Mouse (Mus musculus) MEL (cell line): ENCODE results near the gene Rplp0. TPM values are rescaled to one million over a fixed set of nuclear protein-coding genes. Genes with fewer than 3 reads are reported as not detected.

Experiments
- DNase-seq: peaks from one replicate; pipeline ENCODE4 v3.0.0; 2011; ENCODE audit warnings: low read depth, low spot score
- H3K27ac ChIP-seq: 2 replicates; pipeline ENCODE4 v1.5.1; 2012; ENCODE audit warnings: low read depth, mild to moderate bottlenecking, control low read depth, low read length, moderate library complexity; ENCODE audit not compliant: control insufficient read depth
- H3K27me3 ChIP-seq, 2 experiments: fragments of 150-350 bp in 1 of 2; sonication (generic) in 1 of 2; 2 replicates each; pipeline ENCODE4 v1.6.1; 2012; ENCODE audit warnings: low read length in 2 of 2, mild to moderate bottlenecking in 2 of 2, improper control_type of control experiment in 1 of 2, moderate library complexity in 1 of 2; ENCODE audit not compliant: insufficient read depth in 2 of 2, control insufficient read depth in 1 of 2
- H3K36me3 ChIP-seq, 2 experiments: 2 replicates each; pipeline ENCODE4 v1.6.1; 2012 to 2014; ENCODE audit warnings: low read length in 2 of 2, improper control_type of control experiment in 1 of 2, inconsistent platforms in 1 of 2, mild to moderate bottlenecking in 1 of 2; ENCODE audit not compliant: insufficient read depth in 2 of 2, control insufficient read depth in 1 of 2
- H3K4me1 ChIP-seq, 2 experiments: fragments of 150-350 bp in 1 of 2; sonication (generic) in 1 of 2; 2 replicates each; pipeline ENCODE4 v1.6.1; 2012; ENCODE audit warnings: low read length in 2 of 2, improper control_type of control experiment in 1 of 2, mild to moderate bottlenecking in 1 of 2; ENCODE audit not compliant: insufficient read depth in 2 of 2, control insufficient read depth in 1 of 2
- H3K4me3 ChIP-seq, 2 experiments: fragments of 150-350 bp in 1 of 2; sonication (generic) in 1 of 2; 2 replicates each; pipeline ENCODE4 v1.5.1; 2012; ENCODE audit warnings: low read depth in 2 of 2, low read length in 2 of 2, mild to moderate bottlenecking in 2 of 2, moderate library complexity in 2 of 2, control low read depth in 1 of 2, improper control_type of control experiment in 1 of 2; ENCODE audit not compliant: control insufficient read depth in 1 of 2, insufficient read depth in 1 of 2
- H3K79me2 ChIP-seq: 2 replicates; pipeline ENCODE4 v1.6.1; 2012; ENCODE audit warnings: mild to moderate bottlenecking, low read length, moderate library complexity; ENCODE audit not compliant: control insufficient read depth, poor library complexity, insufficient read depth
- H3K9ac ChIP-seq: 2 replicates; pipeline ENCODE4 v1.6.1; 2012; ENCODE audit warnings: low read depth, mild to moderate bottlenecking, control low read depth, low read length, moderate library complexity; ENCODE audit not compliant: control insufficient read depth, poor library complexity, severe bottlenecking
- H3K9me3 ChIP-seq: fragments of 150-350 bp; sonication (generic); replicated peaks from 2 replicates; pipeline ENCODE4 v1.6.1; 2012; ENCODE audit warnings: mild to moderate bottlenecking, low read length, improper control_type of control experiment, moderate library complexity; ENCODE audit not compliant: insufficient read depth
- BHLHE40 ChIP-seq: IDR thresholded peaks from 2 replicates; pipeline ENCODE4 v1.6.1; 2012; ENCODE audit warnings: low read depth, mild to moderate bottlenecking, inconsistent platforms, low read length, improper control_type of control experiment, borderline replicate concordance
- CHD1 ChIP-seq: IDR thresholded peaks from 2 replicates; pipeline ENCODE4 v1.6.1; 2012; ENCODE audit warnings: low read depth, mild to moderate bottlenecking, inconsistent platforms, low read length, improper control_type of control experiment
- CHD2 ChIP-seq: IDR thresholded peaks from 2 replicates; pipeline ENCODE4 v1.6.1; 2011; ENCODE audit warnings: low read length, improper control_type of control experiment
- ELF1 ChIP-seq: IDR thresholded peaks from 2 replicates; pipeline ENCODE4 v1.6.1; 2014; ENCODE audit warnings: low read depth, mild to moderate bottlenecking, inconsistent platforms, low read length, improper control_type of control experiment, moderate library complexity
- ETS1 ChIP-seq: IDR thresholded peaks from 2 replicates; pipeline ENCODE4 v1.6.1; 2012; ENCODE audit warnings: low read depth, mild to moderate bottlenecking, inconsistent platforms, low read length, improper control_type of control experiment, moderate library complexity
- GABPA ChIP-seq: IDR thresholded peaks from 2 replicates; pipeline ENCODE4 v1.6.1; 2012; ENCODE audit warnings: low read depth, mild to moderate bottlenecking, inconsistent platforms, low read length, improper control_type of control experiment, moderate library complexity
- GATA1 ChIP-seq: IDR thresholded peaks from 2 replicates; pipeline ENCODE4 v1.6.1; 2011; ENCODE audit warnings: low read depth, low read length, improper control_type of control experiment
- HCFC1 ChIP-seq: IDR thresholded peaks from 2 replicates; pipeline ENCODE4 v1.6.1; 2012; ENCODE audit warnings: low read depth, mild to moderate bottlenecking, inconsistent platforms, low read length, improper control_type of control experiment, moderate library complexity
- JUND ChIP-seq: IDR thresholded peaks from 2 replicates; pipeline ENCODE4 v1.6.1; 2011; ENCODE audit warnings: low read depth, mild to moderate bottlenecking, improper control_type of control experiment, low read length
- KAT2A ChIP-seq: conservative IDR thresholded peaks from 2 replicates; pipeline ENCODE4 v1.6.1; 2012; ENCODE audit warnings: low read depth, low read length, improper control_type of control experiment, inconsistent platforms
- MAFK ChIP-seq: IDR thresholded peaks from 2 replicates; pipeline ENCODE4 v1.6.1; 2011; ENCODE audit warnings: low read depth, mild to moderate bottlenecking, low read length, improper control_type of control experiment, borderline replicate concordance
- MAX ChIP-seq: IDR thresholded peaks from 2 replicates; pipeline ENCODE4 v1.6.1; 2011; ENCODE audit warnings: low read length, improper control_type of control experiment
- MEF2A ChIP-seq: IDR thresholded peaks from 2 replicates; pipeline ENCODE4 v1.6.1; 2014; ENCODE audit warnings: low read depth, mild to moderate bottlenecking, inconsistent platforms, low read length, improper control_type of control experiment; ENCODE audit not compliant: poor library complexity, insufficient replicate concordance, severe bottlenecking; ENCODE audit errors: extremely low read depth
- MXI1 ChIP-seq: IDR thresholded peaks from 2 replicates; pipeline ENCODE4 v1.6.1; 2011; ENCODE audit warnings: mild to moderate bottlenecking, low read depth, low read length, improper control_type of control experiment
- MYB ChIP-seq: IDR thresholded peaks from 2 replicates; pipeline ENCODE4 v1.6.1; 2011; ENCODE audit warnings: mild to moderate bottlenecking, low read depth, low read length, improper control_type of control experiment
- MYC ChIP-seq: IDR thresholded peaks from 2 replicates; pipeline ENCODE4 v1.6.1; 2011; ENCODE audit warnings: low read depth, mild to moderate bottlenecking, low read length, improper control_type of control experiment, moderate library complexity
- NELFE ChIP-seq: IDR thresholded peaks from 2 replicates; pipeline ENCODE4 v1.6.1; 2011; ENCODE audit warnings: low read depth, low read length, improper control_type of control experiment
- NRF1 ChIP-seq: IDR thresholded peaks from 2 replicates; pipeline ENCODE4 v1.6.1; 2014; ENCODE audit warnings: low read depth, mild to moderate bottlenecking, inconsistent platforms, low read length, improper control_type of control experiment, moderate library complexity; ENCODE audit not compliant: poor library complexity, insufficient read depth, severe bottlenecking
- POLR2A ChIP-seq, 2 experiments: IDR thresholded peaks; 2 replicates each; pipeline ENCODE4 v1.6.1; 2011 to 2012; ENCODE audit warnings: low read length in 2 of 2, mild to moderate bottlenecking in 2 of 2, control low read depth in 1 of 2, improper control_type of control experiment in 1 of 2, low read depth in 1 of 2, moderate library complexity in 1 of 2; ENCODE audit not compliant: control insufficient read depth in 1 of 2, insufficient read depth in 1 of 2, poor library complexity in 1 of 2
- POLR2AphosphoS2 ChIP-seq: IDR thresholded peaks from 2 replicates; pipeline ENCODE4 v1.6.1; 2011; ENCODE audit warnings: low read length, improper control_type of control experiment
- POLR2AphosphoS5 ChIP-seq: IDR thresholded peaks from 2 replicates; pipeline ENCODE4 v1.6.1; 2012; ENCODE audit warnings: low read depth, borderline replicate concordance, mild to moderate bottlenecking, inconsistent platforms, low read length, moderate library complexity, mixed read lengths
- RAD21 ChIP-seq: IDR thresholded peaks from 2 replicates; pipeline ENCODE4 v1.6.1; 2011; ENCODE audit warnings: mild to moderate bottlenecking, low read depth, low read length, improper control_type of control experiment
- SIN3A ChIP-seq: IDR thresholded peaks from 2 replicates; pipeline ENCODE4 v1.6.1; 2012; ENCODE audit warnings: low read length, improper control_type of control experiment, inconsistent platforms
- SMC3 ChIP-seq: IDR thresholded peaks from 2 replicates; pipeline ENCODE4 v1.6.1; 2011; ENCODE audit warnings: low read depth, low read length, improper control_type of control experiment
- TAL1 ChIP-seq: IDR thresholded peaks from 2 replicates; pipeline ENCODE4 v1.6.1; 2012; ENCODE audit warnings: mild to moderate bottlenecking, inconsistent platforms, low read length, moderate library complexity, mixed read lengths
- TBP ChIP-seq: IDR thresholded peaks from 2 replicates; pipeline ENCODE4 v1.8.0; 2011; ENCODE audit warnings: low read depth, low read length, improper control_type of control experiment
- TCF12 ChIP-seq: IDR thresholded peaks from 2 replicates; pipeline ENCODE4 v1.6.1; 2014; ENCODE audit warnings: low read depth, mild to moderate bottlenecking, inconsistent platforms, low read length, improper control_type of control experiment, moderate library complexity
- UBTF ChIP-seq: IDR thresholded peaks from 2 replicates; pipeline ENCODE4 v1.6.1; 2012; ENCODE audit warnings: low read depth, mild to moderate bottlenecking, inconsistent platforms, low read length, improper control_type of control experiment, moderate library complexity, borderline replicate concordance; ENCODE audit not compliant: insufficient read depth
- USF1 ChIP-seq: IDR thresholded peaks from 2 replicates; pipeline ENCODE4 v1.6.1; 2014; ENCODE audit warnings: low read depth, mild to moderate bottlenecking, inconsistent platforms, low read length, improper control_type of control experiment, moderate library complexity
- USF2 ChIP-seq, 2 experiments: IDR thresholded peaks; 2 replicates each; pipeline ENCODE4 v1.6.1; 2011 to 2012; ENCODE audit warnings: improper control_type of control experiment in 2 of 2, low read length in 2 of 2, borderline replicate concordance in 1 of 2, inconsistent platforms in 1 of 2, low read depth in 1 of 2, mild to moderate bottlenecking in 1 of 2; ENCODE audit not compliant: insufficient read depth in 1 of 2
- ZC3H11A ChIP-seq: IDR thresholded peaks from 2 replicates; pipeline ENCODE4 v1.6.1; 2012; ENCODE audit warnings: low read depth, mild to moderate bottlenecking, inconsistent platforms, low read length, improper control_type of control experiment
- ZKSCAN1 ChIP-seq: IDR thresholded peaks from 2 replicates; pipeline ENCODE4 v1.6.1; 2012; ENCODE audit warnings: low read depth, mild to moderate bottlenecking, inconsistent platforms, low read length, improper control_type of control experiment, moderate library complexity
- ZMIZ1 ChIP-seq: IDR thresholded peaks from 2 replicates; pipeline ENCODE4 v1.6.1; 2012; ENCODE audit warnings: low read depth, mild to moderate bottlenecking, inconsistent platforms, low read length, improper control_type of control experiment, moderate library complexity
- ZNF384 ChIP-seq: IDR thresholded peaks from 2 replicates; pipeline ENCODE4 v1.6.1; 2012; ENCODE audit warnings: low read depth, mild to moderate bottlenecking, inconsistent platforms, low read length, improper control_type of control experiment
- polyA plus RNA-seq, 2 experiments: library from polyadenylated mRNA; stranded (reverse) in 1 of 2; unstranded in 1 of 2; fragments of >175 nt in 1 of 2; fragments of >200 nt in 1 of 2; gene quantifications; 2 replicates each; pipeline versions ENCODE4 v1.2.1 to v1.2.4; 2012; ENCODE audit warnings: low replicate concordance in 2 of 2, low read depth in 1 of 2; ENCODE audit not compliant: insufficient read length in 2 of 2, insufficient read depth in 1 of 2, missing spikeins in 1 of 2
- total RNA-seq: library from RNA; depleted of rRNA; stranded (reverse); fragments of 300-350 nt; gene quantifications from 2 replicates; pipeline ENCODE4 v1.2.3, GENCODE M21; 2012; rRNA removed

Rplp0 gene
- total RNA-seq (2,878 and 3,028 TPM in 2 replicates), polyA plus RNA-seq (1,000 to 10,000 TPM; 3,294 to 4,164 TPM)

DNA sequence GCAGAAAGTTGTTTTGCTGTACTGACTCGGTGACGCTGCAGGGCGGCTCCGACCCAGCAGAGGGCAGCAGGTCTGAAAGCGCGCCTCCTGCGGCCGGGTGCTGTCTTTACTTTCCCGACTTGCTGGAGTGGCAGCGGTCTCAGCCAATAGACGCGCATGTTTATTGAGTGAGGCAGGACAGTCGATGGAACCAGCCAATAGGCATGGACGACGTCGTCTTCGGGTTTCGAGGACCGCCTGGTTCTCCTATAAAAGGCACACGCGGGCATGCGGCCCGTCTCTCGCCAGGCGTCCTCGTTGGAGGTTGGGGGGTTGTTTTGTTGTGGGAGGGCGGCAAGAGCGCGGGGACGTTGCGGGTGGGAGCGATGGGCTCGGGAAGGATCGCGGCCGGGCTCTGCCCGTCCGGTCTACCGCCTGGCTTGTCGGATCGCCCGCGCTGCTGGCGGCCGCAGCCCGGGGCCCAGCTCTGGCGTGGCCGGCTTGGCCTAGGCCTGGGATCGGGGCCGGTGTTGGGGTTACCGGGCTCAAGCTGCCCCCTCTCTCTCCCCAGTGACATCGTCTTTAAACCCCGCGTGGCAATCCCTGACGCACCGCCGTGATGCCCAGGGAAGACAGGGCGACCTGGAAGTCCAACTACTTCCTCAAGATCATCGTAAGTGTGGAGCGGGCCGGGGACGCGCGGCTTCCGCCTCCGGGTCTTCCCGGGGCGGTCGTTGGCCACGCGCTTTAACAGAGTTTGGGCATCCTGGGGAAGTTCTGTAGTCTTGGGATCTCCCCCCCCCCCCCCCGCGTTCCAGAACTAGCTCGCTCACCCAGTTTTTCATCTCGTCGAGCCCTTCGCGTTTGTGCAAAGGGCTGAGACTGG, at the start of gene Rplp0:
Gene Rplp0, plus strand, starts transcription at position 231 of the 865 bp plus-strand sequence.
- H3K79me2 ChIP-seq, result peaks cover 32% of the 10 kb centered on the region
- peak within 1 kb of the TSS; percentile 96 for H3K9ac ChIP-seq
- peaks cover 6 to 11% of the 10 kb centered on the region in 2 experiments for H3K36me3 ChIP-seq
- no peaks in the 10 kb centered on the region for H3K9me3 ChIP-seq
- H3K4me3 ChIP-seq, result peak within 1 kb of the TSS; percentile 96 to 99
- peak within 1 kb of the TSS; percentile 96 for H3K27ac ChIP-seq
- peaks cover 0 to 10% of the 10 kb centered on the region in 2 experiments; a peak in 1 of 4 replicates for H3K4me1 ChIP-seq
- H3K27me3 ChIP-seq, result no peaks in the 10 kb centered on the region
- peak; percentile 99 for DNase-seq
- TF ChIP-seq GABPA, result peak; percentile 83; the same call in 1 of the 2 replicates
- TF ChIP-seq ZNF384, result no peak
- peak; percentile 98 for TF ChIP-seq MYC
- peak; percentile 99 for TF ChIP-seq ZMIZ1
- no peak for TF ChIP-seq ZKSCAN1
- no peak for TF ChIP-seq MEF2A
- no peak for TF ChIP-seq GATA1
- peak; percentile 100 for TF ChIP-seq POLR2AphosphoS2
- TF ChIP-seq BHLHE40, result no peak
- peak; percentile 88 for TF ChIP-seq MXI1
- peak; percentile 66; the same call in 1 of the 2 replicates for TF ChIP-seq SIN3A
- TF ChIP-seq MAFK, result no peak
- no peak for TF ChIP-seq MYB
- no peak for TF ChIP-seq ZC3H11A
- TF ChIP-seq TAL1, result no peak
- no peak for TF ChIP-seq CHD1
- peak; percentile 37; the same call in 1 of the 2 replicates for TF ChIP-seq SMC3
- peak; percentile 100 for TF ChIP-seq NELFE
- no peak for TF ChIP-seq USF1
- peak; percentile 99 for TF ChIP-seq TBP
- peak; percentile 97 for TF ChIP-seq POLR2AphosphoS5
- TF ChIP-seq HCFC1, result peak; percentile 89
- TF ChIP-seq USF2 (IDR thresholded peaks at IDR 0.05; ENCODE audit: borderline replicate concordance in 1 of 2, insufficient read depth in 1 of 2, low read depth in 1 of 2, low read length in 2 of 2), result no peak
- no peak for TF ChIP-seq NRF1
- TF ChIP-seq RAD21, result no peak
- TF ChIP-seq ELF1, result peak; percentile 54; the same call in 1 of the 2 replicates
- peak; percentile 99 to 100 for TF ChIP-seq POLR2A (IDR thresholded peaks at IDR 0.05; ENCODE audit: control insufficient read depth in 1 of 2, insufficient read depth in 1 of 2, low read depth in 1 of 2, low read length in 2 of 2, poor library complexity in 1 of 2)
- TF ChIP-seq UBTF, result peak; percentile 77; the same call in 1 of the 2 replicates
- TF ChIP-seq KAT2A, result peak; percentile 79
- peak; percentile 80 for TF ChIP-seq CHD2
- TF ChIP-seq ETS1, result peak; percentile 22; the same call in 1 of the 2 replicates
- TF ChIP-seq MAX, result peak; percentile 97
- TF ChIP-seq TCF12, result peak; percentile 73
- TF ChIP-seq JUND, result no peak
